Mouse (Mus musculus): Measurements from ENCODE around the gene Col1a1.

The Col1a1 gene

GRCm38 (mm10) chr11:94996984-94997383, 61.0 kb downstream of the Col1a1 start:
- no peak for DNase-seq (ENCODE audit: low spot score)

GRCm38 (mm10) chr11:94997596-94997995, 61.6 kb downstream of the Col1a1 start:
- DNase-seq (ENCODE audit: low spot score): no peak

- DNase-seq (ENCODE audit: low spot score): no peak
Observed at GRCm38 (mm10) chr11:94998041-94998531, 62.1 kb downstream of the Col1a1 start.

- DNase-seq (ENCODE audit: low spot score): no peak
Observed at GRCm38 (mm10) chr11:95000128-95000527, 64.1 kb downstream of the Col1a1 start.

GRCm38 (mm10) chr11:95000548-95000947, 64.5 kb downstream of the Col1a1 start:
- DNase-seq (ENCODE audit: low spot score): no peak

- no peak for DNase-seq (ENCODE audit: low spot score)
Observed at GRCm38 (mm10) chr11:95001058-95001457, 65.0 kb downstream of the Col1a1 start.

- no peak for DNase-seq (ENCODE audit: low spot score)
Observed at GRCm38 (mm10) chr11:95001584-95002347, 65.7 kb downstream of the Col1a1 start.

All from urinary bladder, postnatal 10 days (tissue).